Mouse (Mus musculus): ENCODE measurements around the gene Slc44a5. TPM values are rescaled to one million over a fixed set of nuclear protein-coding genes. Genes with fewer than 3 reads are reported as not detected.
A peak's percentile ranks its signal among the peaks of the same experiment; 100 is the strongest.

The Slc44a5 gene
- polyA plus RNA-seq, 1 experiment: 0.35 TPM

DNA sequence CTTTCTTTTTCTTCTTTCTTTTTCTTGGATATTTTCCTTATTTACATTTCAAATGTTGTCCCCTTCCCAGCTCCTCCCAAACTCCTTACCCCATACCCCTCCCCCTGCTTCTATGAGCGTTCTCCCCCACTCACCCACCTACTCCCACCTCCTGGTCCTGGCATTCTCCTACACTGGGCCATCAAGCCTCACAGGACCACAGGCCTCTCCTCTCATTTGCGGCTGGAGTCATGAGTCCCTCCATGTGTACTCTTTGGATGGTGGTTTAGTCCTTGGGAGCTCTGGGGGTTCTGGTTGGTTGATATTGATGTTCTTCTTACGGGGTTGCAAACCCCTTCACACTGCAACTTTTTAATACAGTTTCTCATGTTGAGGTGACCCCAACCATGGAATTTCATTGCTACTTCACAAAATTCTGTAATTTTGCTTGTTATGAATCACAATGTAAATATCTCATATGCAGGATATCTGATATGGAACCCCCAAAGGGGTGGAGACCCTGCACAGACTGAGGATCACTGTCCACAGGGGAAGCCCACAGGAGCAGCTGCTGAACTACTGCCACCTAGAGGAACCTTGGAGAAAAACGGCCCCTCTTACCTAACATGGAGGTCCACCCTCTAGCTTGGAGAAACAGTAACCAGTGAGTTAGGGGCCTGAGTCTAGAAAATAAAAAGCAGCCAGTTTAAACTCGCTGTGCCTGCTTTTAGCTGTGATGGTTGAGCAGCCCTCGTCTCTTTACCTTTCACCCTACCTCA lies 11.4 kb upstream of the Slc44a5 start:
- H3K4me1 ChIP-seq (ENCODE audit: control insufficient read depth, insufficient read depth, low read length): no peaks in the 10 kb centered on the region
- H3K27ac ChIP-seq (ENCODE audit: insufficient read depth, low read length): no peak overlapping the region
- no peak overlapping the region for H3K4me3 ChIP-seq (ENCODE audit: insufficient read depth, low read length)
- TF ChIP-seq POLR2A (IDR thresholded peaks at IDR 0.05; ENCODE audit: low read depth, low read length): no peak
- TF ChIP-seq CTCF (IDR thresholded peaks at IDR 0.05; ENCODE audit: borderline replicate concordance, insufficient read depth, low read length): peak; percentile 18; the same call in 1 of the 2 replicates

DNA sequence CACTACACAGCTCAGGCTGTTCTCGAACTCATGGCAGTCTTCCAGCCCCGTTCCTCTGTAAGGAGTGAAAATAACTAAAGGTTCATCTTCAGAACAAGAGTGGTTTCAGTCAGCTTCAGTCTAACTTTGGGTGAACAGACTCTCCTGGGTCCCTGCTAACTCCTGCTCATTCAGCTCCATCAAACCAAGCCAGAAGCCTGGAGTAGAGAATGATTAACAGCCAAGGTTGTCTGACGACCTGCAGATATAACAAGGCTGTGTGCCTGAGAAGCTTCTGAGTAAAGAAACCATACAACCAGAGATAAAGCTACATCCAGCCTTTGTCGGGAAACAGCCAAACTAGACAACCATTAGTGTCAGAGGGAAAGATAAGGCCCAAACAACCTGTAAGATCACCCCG lies 5.8 kb upstream of the Slc44a5 start:
- no peaks in the 10 kb centered on the region for H3K4me1 ChIP-seq (ENCODE audit: control insufficient read depth, insufficient read depth, low read length)
- no peak overlapping the region for H3K4me3 ChIP-seq (ENCODE audit: insufficient read depth, low read length)
- no peak for TF ChIP-seq POLR2A (IDR thresholded peaks at IDR 0.05; ENCODE audit: low read depth, low read length)
- TF ChIP-seq CTCF (IDR thresholded peaks at IDR 0.05; ENCODE audit: borderline replicate concordance, insufficient read depth, low read length): no peak
- no peak overlapping the region for H3K27ac ChIP-seq (ENCODE audit: insufficient read depth, low read length)

DNA sequence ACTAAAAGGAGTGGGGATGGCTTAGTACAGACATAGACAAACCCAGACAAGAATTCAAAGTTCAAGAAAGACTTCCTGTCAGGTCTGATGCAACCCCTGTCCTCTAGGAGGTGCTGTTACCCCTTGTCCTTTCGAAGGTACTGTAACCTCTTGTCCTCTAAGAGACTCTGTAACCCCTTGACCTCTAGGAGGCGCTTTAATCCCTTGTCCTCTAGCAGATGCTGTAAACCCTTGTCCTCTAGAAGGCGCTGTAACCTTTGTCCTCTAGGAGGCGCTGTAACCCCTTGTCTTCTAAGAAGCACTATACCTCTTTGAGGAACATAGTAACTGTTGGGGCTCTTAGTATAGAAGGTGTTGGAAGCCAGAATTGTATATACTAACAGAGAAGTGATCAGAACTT lies 4.7 kb upstream of the Slc44a5 start:
- H3K27ac ChIP-seq (ENCODE audit: insufficient read depth, low read length): no peak overlapping the region
- TF ChIP-seq POLR2A (IDR thresholded peaks at IDR 0.05; ENCODE audit: low read depth, low read length) (no peak), CTCF (IDR thresholded peaks at IDR 0.05; ENCODE audit: borderline replicate concordance, insufficient read depth, low read length) (no peak)
- no peaks in the 10 kb centered on the region for H3K4me1 ChIP-seq (ENCODE audit: control insufficient read depth, insufficient read depth, low read length)
- H3K4me3 ChIP-seq (ENCODE audit: insufficient read depth, low read length): no peak overlapping the region

DNA sequence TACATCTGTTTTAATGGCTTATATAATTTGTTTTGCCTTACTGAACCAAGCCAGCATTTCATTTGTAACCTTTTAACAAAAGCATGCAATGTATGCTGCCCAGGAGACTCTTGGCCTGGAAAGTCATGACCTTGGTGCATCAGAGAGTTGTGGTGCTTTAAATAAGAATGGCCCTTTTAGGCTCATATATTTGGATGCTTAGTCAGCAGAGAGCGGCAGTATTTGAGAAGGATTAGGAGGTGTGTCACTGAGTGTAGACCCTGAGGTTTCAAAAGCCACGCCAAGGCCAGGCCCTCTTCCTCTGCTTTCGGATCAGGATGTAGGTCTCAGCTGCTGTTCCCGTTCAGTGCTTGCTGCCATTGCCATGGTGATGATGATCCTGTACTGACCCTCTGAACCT lies 3.8 kb upstream of the Slc44a5 start:
- H3K27ac ChIP-seq (ENCODE audit: insufficient read depth, low read length): no peak overlapping the region
- no peak overlapping the region for H3K4me3 ChIP-seq (ENCODE audit: insufficient read depth, low read length)
- no peaks in the 10 kb centered on the region for H3K4me1 ChIP-seq (ENCODE audit: control insufficient read depth, insufficient read depth, low read length)
- TF ChIP-seq POLR2A (IDR thresholded peaks at IDR 0.05; ENCODE audit: low read depth, low read length) (no peak), CTCF (IDR thresholded peaks at IDR 0.05; ENCODE audit: borderline replicate concordance, insufficient read depth, low read length) (no peak)

DNA sequence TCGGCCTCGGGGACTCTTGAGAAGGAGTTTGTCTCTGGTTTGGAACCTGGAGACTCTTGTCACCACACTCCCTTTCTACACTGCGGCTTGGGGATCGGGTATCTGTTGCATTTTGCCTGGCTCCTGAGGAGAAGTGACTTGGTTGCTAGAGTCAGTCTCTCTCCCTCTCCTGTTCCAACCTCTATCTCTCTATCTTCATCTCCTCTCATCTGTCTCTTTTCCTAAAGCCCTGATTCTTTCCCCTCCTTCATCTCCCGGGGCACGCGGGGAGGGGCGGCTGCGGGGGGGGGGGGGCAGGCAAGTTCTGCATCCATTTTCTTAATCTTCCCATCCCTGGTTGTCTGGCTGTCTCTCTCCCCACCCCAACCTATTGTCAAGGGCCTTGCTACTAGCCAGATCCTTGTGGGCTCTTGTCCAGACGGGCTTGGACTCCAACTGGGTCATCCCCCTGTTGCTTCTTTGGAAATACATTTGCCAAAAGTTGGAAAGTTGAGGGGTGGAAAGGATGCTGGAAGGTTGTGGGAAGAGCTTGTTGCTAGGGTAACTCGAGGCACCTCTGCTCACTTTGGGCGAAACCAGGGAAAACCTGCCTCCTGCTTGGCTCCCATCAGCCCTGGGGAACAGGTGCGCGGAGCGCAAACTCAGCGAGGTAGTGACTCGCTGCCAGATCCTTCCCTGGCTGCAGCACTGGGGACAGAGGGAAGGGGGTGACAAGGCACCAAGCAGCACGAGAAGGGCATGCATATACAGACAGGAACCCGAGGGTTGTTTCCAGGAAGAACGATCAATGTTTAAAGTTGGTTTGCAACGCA lies 919 bp downstream of the Slc44a5 start:
- TF ChIP-seq POLR2A (IDR thresholded peaks at IDR 0.05; ENCODE audit: low read depth, low read length): no peak
- no peak for TF ChIP-seq CTCF (IDR thresholded peaks at IDR 0.05; ENCODE audit: borderline replicate concordance, insufficient read depth, low read length)
- H3K4me3 ChIP-seq (ENCODE audit: insufficient read depth, low read length): 0 out of 2 replicates have a peak overlapping the region, but pooled peaks have one; percentile 21
- H3K4me1 ChIP-seq (ENCODE audit: control insufficient read depth, insufficient read depth, low read length): no peaks in the 10 kb centered on the region
- H3K27ac ChIP-seq (ENCODE audit: insufficient read depth, low read length): no peak overlapping the region

DNA sequence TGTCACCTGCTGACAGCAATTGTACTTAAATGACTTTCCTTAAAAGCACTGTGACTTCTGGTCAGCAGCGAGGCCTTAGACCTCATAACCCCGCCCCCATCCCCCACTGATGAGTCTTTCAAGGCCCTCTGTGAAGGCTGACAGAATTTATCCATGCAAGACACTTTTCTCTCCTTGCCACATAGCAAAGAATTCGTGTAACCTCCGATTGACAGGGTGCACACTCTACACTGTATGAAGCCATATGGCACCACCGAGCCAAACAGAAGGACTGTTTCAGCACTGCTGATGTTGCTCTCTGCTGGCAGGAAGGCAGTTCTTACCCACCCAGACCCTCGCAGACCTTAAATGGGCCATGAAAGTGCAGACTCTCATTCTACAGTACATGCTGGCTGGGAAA lies 1.8 kb downstream of the Slc44a5 start:
- no peak overlapping the region for H3K27ac ChIP-seq (ENCODE audit: insufficient read depth, low read length)
- H3K4me1 ChIP-seq (ENCODE audit: control insufficient read depth, insufficient read depth, low read length): no peaks in the 10 kb centered on the region
- no peak overlapping the region for H3K4me3 ChIP-seq (ENCODE audit: insufficient read depth, low read length)
- TF ChIP-seq CTCF (IDR thresholded peaks at IDR 0.05; ENCODE audit: borderline replicate concordance, insufficient read depth, low read length): no peak
- no peak for TF ChIP-seq POLR2A (IDR thresholded peaks at IDR 0.05; ENCODE audit: low read depth, low read length)

DNA sequence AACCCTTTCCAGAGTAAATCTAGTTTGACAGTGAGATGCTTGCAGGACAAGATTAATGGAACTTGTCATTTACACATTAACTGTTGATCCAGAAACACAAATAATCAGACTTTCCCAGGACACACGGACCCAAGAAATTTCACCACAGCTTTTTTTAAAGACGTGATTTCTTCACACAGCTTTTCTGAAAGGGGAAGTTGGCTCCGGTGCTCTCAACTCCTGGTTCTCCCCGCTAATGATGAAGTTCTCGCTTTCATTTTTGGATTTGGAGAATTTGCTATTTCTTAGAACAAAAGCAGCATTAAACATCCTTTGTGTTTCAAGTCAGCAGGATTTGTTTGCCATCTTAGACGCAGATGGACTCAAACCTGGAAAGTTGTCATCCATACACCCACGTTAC lies 2.6 kb downstream of the Slc44a5 start:
- Histone ChIP-seq H3K4me1 (ENCODE audit: control insufficient read depth, insufficient read depth, low read length) (no peaks in the 10 kb centered on the region), H3K27ac (ENCODE audit: insufficient read depth, low read length) (no peak overlapping the region), H3K4me3 (ENCODE audit: insufficient read depth, low read length) (no peak overlapping the region)
- TF ChIP-seq POLR2A (IDR thresholded peaks at IDR 0.05; ENCODE audit: low read depth, low read length) (no peak), CTCF (IDR thresholded peaks at IDR 0.05; ENCODE audit: borderline replicate concordance, insufficient read depth, low read length) (no peak)

DNA sequence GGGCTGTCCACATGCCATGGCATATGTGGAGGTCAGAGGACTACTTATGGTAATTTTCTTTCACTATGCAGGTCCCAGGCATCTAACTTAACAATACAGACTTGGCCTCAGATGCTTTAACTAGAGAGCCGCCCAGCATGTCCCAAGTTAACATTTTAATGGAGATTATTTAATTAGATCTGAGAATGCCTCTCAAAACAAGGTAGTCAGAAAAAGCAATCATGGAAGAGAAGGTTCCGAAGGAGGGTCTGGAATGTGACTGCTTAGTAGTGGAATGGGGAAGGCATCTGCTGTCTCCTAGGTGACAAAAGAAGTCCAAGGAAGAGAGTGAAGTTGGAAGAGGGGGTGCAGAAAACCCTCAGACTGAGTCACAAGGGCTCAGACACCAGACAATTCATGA lies 7.4 kb downstream of the Slc44a5 start:
- TF ChIP-seq CTCF (IDR thresholded peaks at IDR 0.05; ENCODE audit: borderline replicate concordance, insufficient read depth, low read length) (no peak), POLR2A (IDR thresholded peaks at IDR 0.05; ENCODE audit: low read depth, low read length) (no peak)
- no peak overlapping the region for H3K4me3 ChIP-seq (ENCODE audit: insufficient read depth, low read length)
- no peak overlapping the region for H3K27ac ChIP-seq (ENCODE audit: insufficient read depth, low read length)
- H3K4me1 ChIP-seq (ENCODE audit: control insufficient read depth, insufficient read depth, low read length): no peaks in the 10 kb centered on the region

DNA sequence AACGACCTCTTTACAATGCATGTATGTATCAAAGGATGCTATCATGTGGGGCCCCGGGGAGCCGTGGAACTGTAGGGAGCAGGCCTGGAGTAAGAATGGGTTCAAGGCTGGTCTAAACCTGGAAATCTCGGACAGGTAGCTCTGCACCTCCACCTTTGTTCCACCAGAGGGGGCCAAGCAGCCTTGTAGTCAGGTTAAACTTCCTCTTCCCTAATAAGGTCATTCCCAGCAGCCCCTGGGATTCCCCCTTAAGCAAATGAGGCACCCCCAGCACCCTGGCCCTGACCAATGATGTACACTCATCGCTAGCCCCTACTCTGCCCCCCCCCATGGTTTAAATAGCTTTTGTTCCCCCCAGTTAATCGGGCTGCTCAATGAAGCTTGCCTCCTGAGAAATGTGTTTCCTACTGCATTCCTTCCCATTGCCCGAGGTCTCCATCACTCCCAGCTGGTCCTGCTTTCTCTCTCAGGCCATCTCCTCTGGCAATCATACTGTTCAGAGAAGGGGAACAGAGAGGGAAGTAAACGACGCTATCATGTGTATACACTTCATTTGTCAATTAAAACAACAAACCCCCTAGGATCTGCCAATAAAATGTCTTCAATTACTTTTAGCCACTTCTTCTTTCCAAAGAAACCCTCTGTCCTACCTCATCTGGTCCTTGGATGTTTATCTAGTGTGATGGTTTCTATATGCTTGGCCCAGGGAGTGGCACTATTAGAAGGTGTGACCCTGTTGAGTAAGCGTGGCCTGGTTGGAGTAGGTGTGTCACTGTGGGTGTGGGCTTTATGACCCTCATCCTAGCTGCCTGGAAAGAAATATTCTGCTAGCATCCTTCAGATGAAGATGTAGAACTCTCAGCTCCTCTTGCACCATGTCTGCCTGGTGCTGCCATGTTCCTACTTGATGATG lies 11.4 kb downstream of the Slc44a5 start:
- TF ChIP-seq POLR2A (IDR thresholded peaks at IDR 0.05; ENCODE audit: low read depth, low read length) (no peak), CTCF (IDR thresholded peaks at IDR 0.05; ENCODE audit: borderline replicate concordance, insufficient read depth, low read length) (no peak)
- Histone ChIP-seq H3K4me3 (ENCODE audit: insufficient read depth, low read length) (no peak overlapping the region), H3K27ac (ENCODE audit: insufficient read depth, low read length) (no peak overlapping the region), H3K4me1 (ENCODE audit: control insufficient read depth, insufficient read depth, low read length) (no peaks in the 10 kb centered on the region)
